Mouse (Mus musculus) embryonic fibroblast, embryonic 13.5 days (primary cell): ENCODE results near the gene Adssl1. TPM values are rescaled to one million over a fixed set of nuclear protein-coding genes. Genes with fewer than 3 reads are reported as not detected.
A peak's percentile ranks its signal among the peaks of the same experiment; 100 is the strongest.

Experiments
- H3K27ac ChIP-seq: 2 replicates; pipeline ENCODE4 v1.5.1; 2012; ENCODE audit warnings: low read length, control low read depth, inconsistent platforms; ENCODE audit not compliant: insufficient read depth
- H3K4me1 ChIP-seq: 2 replicates; pipeline ENCODE4 v1.6.1; 2011; ENCODE audit warnings: low read length; ENCODE audit not compliant: control insufficient read depth, insufficient read depth
- H3K4me3 ChIP-seq: 2 replicates; pipeline ENCODE4 v1.5.1; 2011; ENCODE audit warnings: mild to moderate bottlenecking, control low read depth, low read length; ENCODE audit not compliant: insufficient read depth
- CTCF ChIP-seq: IDR thresholded peaks from 2 replicates; pipeline ENCODE4 v1.5.1; 2011; ENCODE audit warnings: mild to moderate bottlenecking, control low read depth, low read length, moderate library complexity, borderline replicate concordance; ENCODE audit not compliant: insufficient read depth
- POLR2A ChIP-seq: IDR thresholded peaks from 2 replicates; pipeline ENCODE4 v1.6.1; 2011; ENCODE audit warnings: low read depth, mild to moderate bottlenecking, control low read depth, low read length, moderate library complexity
- polyA plus RNA-seq: library from polyadenylated mRNA; stranded (reverse); fragments of >200 nt; gene quantifications from 2 replicates; pipeline ENCODE4 v1.2.4, GENCODE M21; 2011; ENCODE audit warnings: low read depth; ENCODE audit not compliant: missing spikeins, insufficient read length

Adssl1 gene
- polyA plus RNA-seq, 1 experiment, result 2.2 TPM

DNA sequence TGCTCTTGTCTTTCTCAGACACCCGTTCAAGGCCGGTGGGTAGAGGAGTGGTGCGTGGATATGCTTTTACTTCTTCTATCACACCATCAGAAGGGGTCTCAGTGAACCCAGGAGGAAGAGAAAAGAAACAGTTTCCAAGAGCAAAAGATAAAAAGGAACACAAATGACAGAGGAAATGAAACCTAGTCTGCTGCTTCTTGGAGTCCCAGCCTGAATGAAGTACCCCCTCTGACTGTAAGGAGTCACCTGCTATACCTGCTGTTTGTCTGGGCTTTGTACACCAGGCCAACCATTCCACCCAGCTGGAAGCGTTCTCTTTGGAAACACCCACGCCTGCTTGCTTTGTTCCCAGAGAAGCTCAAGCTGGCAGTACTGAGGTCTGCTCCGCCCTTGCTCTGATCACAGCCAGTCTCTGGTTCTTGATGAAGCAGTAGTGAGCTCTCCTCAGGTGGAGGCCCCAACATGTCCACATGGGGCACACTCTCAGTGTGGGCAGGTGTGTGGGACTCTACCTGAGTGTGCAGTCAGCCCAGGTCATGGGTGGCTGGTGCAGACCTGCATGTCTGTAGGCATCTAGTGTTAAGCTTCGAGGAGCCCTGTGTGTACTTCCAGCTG, 33.8 kb upstream of the Adssl1 start:
- TF ChIP-seq CTCF, result no peak
- no peak overlapping the region for H3K4me3 ChIP-seq
- peaks cover 20% of the 10 kb centered on the region for H3K4me1 ChIP-seq
- H3K27ac ChIP-seq, result no peak overlapping the region

DNA sequence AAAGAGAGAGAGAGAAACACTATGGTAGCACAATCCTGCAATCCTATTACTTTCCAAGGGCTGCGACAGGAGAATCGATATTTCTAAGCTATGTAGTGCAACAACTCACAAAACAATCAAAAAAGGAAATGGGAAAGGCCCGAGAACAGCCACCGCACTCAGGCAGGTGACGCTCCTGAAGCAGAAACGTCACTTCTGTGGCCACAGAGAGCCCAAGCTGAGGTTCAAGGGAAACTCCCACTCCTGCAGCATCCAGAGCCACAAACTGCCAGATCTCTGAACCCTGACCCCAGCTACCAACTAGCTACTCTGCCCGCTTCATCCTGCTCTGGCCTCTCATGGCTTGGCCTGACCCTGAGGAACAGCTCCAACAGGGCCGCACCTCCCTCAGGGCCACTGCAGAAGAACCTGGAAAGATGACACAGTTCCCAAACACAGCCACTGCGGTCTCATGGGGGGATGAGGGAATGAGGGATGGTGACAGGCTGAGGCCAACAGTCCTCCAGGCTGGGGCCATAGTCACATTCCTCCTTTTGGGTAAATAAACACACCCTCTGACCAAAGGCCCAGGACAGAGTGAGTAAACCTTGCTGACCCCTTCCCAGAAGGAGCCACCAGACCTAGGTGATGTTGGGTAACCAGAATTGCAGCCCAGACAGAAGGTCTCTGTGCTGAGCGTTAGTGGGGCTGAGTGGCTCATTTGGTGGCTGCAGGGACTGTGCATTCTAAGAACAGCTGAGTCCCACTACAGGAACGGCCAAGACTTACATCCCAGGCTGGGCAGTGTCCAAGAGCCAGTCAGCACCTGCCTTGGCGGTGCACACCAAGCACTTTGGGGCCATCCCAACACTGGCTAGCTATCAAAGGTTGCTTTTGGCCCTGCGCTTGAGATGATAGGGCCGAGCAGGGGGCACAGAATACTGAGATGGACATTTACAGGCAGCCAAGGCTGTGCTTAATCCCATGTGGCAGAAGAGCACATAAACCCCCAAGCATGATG, 32.4 kb upstream of the Adssl1 start:
- Histone ChIP-seq H3K4me3 (no peak overlapping the region), H3K4me1 (peaks cover 23% of the 10 kb centered on the region), H3K27ac (peak overlapping the region; percentile 8; the same call in 1 of the 2 replicates)
- TF ChIP-seq POLR2A (no peak), CTCF (no peak)

- Histone ChIP-seq H3K27ac (peak within 1 kb of the TSS; percentile 70), H3K4me1 (peaks cover 23% of the 10 kb centered on the region), H3K4me3 (peak within 1 kb of the TSS; percentile 83)
- TF ChIP-seq CTCF (no peak), POLR2A (peak; percentile 82)
Observed at GRCm38 (mm10) chr12:112588426-112589256, 31.2 kb upstream of the Adssl1 start, which contains the start of gene Inf2. Gene Inf2, plus strand, starts transcription at chr12:112588784.

- peaks cover 26% of the 10 kb centered on the region for H3K4me1 ChIP-seq
Observed at GRCm38 (mm10) chr12:112589491-112590191, 30.2 kb upstream of the Adssl1 start.

DNA sequence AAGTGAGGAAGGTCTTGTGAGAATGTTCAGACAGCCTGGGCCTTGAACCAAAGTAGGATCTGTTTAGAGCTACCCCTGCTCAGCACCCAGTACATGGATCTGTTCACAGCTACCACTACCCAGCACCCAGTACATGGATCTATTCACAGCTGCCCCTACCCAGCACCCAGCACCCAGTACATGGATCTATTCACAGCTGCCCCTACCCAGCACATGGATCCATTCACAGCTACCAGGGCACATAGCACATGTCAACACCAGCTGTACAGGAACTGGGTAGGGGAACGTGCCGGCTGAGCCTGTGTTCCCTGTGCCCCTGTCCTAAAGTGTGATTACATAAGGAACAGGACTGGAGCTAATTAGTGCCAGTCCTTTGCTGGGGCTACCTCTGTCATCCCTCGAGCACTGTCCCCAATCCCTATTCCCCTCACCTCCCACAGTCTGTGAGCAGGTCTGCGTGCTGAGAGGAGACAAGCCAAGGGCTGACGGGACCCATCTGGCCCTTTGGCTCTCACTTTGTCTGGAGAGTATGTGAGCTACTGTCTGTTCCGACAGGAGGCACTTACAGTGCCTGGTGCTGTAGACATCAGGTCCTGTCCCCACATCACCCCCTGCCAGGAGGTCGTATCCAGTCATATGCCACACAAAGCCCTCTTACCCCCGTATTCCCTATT, 29.1 kb upstream of the Adssl1 start:
- no peak overlapping the region for H3K27ac ChIP-seq
- TF ChIP-seq POLR2A (no peak), CTCF (no peak)
- H3K4me1 ChIP-seq, result peaks cover 31% of the 10 kb centered on the region
- H3K4me3 ChIP-seq, result peak overlapping the region; percentile 83

More at GRCm38 (mm10) chr12:112589491-112590191, 30.2 kb upstream of the Adssl1 start:
- TF ChIP-seq POLR2A (no peak), CTCF (no peak)
- Histone ChIP-seq H3K4me3 (peak overlapping the region; percentile 83), H3K27ac (peak overlapping the region; percentile 70; the same call in 1 of the 2 replicates)

GRCm38 (mm10) chr12:112591240-112591639, 28.6 kb upstream of the Adssl1 start:
- no peak overlapping the region for H3K27ac ChIP-seq
- TF ChIP-seq CTCF (no peak), POLR2A (no peak)
- peaks cover 33% of the 10 kb centered on the region for H3K4me1 ChIP-seq
- H3K4me3 ChIP-seq, result no peak overlapping the region

DNA sequence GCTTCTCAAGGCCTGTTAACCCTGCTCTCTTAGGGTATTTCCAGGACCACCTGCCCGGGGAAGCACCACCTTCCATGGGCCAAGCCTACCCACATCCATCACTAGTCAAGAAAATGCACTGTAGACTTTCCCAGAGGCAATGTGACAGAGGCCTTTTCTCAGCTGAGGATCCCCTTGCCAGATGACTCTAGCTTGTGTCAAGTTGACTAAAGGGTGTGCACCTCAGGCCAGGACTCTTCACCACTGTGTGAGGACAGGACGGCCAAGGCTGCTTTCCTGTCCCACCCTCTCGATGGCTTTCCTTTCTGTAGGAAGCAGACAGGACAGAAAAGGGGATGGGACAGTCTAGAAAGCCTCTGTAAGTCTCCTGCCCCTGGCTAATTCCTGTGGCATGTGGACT, 28.1 kb upstream of the Adssl1 start:
- Histone ChIP-seq H3K27ac (no peak overlapping the region), H3K4me1 (peaks cover 38% of the 10 kb centered on the region), H3K4me3 (no peak overlapping the region)
- no peak for TF ChIP-seq POLR2A
- no peak for TF ChIP-seq CTCF

GRCm38 (mm10) chr12:112592985-112593734, 26.7 kb upstream of the Adssl1 start:
- TF ChIP-seq POLR2A, result no peak
- TF ChIP-seq CTCF, result no peak
- H3K27ac ChIP-seq, result no peak overlapping the region
- H3K4me1 ChIP-seq, result peaks cover 34% of the 10 kb centered on the region
- H3K4me3 ChIP-seq, result no peak overlapping the region
